Mouse (Mus musculus): Measurements from ENCODE around the gene Cdkn1b. TPM values are rescaled to one million over a fixed set of nuclear protein-coding genes. Genes with fewer than 3 reads are reported as not detected.

Cdkn1b gene
- polyA plus RNA-seq, 1 experiment from 2014 or later = 19.9 TPM

DNA sequence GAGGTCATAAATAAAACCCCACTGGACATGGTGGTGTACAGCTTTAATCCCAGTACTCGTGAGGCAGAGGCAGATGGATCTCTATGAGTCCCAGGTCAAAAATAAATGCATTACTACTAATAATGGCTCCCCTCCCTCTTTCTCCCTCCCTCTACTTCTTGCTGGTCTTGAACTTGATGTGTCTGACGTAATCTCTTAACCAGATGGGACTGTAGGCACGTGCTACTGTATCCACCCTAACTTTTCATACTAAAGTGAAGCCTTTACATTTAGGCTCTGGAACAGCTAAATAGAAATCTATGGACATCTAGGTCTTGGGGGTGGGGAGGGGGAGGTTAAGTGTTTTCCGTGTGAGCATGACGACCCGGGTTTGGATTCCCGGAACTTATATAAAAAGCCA, 10.2 kb downstream of the Cdkn1b start:
- Histone ChIP-seq H3K4me1 (ENCODE audit: control insufficient read depth, insufficient read depth, low read length) (peaks cover 14% of the 10 kb centered on the region; the same call in 1 of the 2 replicates), H3K4me3 (ENCODE audit: low read depth, low read length) (peak overlapping the region; percentile 37)

GRCm38 (mm10) chr6:134931146-134931545, 10.9 kb downstream of the Cdkn1b start:
- WGBS = 84% methylated on average over 3 of the region's 3 CpGs
- no peak for ATAC-seq (ENCODE audit: insufficient number of reproducible peaks, insufficient read depth, low FRiP score, low read depth)
- no peak overlapping the region for H3K4me3 ChIP-seq (ENCODE audit: low read depth, low read length)
- no peaks in the 10 kb centered on the region for H3K27me3 ChIP-seq (ENCODE audit: control insufficient read depth, insufficient read depth, low read length)
- no peak overlapping the region for H3K27ac ChIP-seq (ENCODE audit: low read length)
- H3K4me1 ChIP-seq (ENCODE audit: control insufficient read depth, insufficient read depth, low read length) = peaks cover 14% of the 10 kb centered on the region; the same call in 1 of the 2 replicates
- no peaks in the 10 kb centered on the region for H3K36me3 ChIP-seq (ENCODE audit: control insufficient read depth, insufficient read depth, low read length)
- no peaks in the 10 kb centered on the region for H3K9me3 ChIP-seq (ENCODE audit: control insufficient read depth, low read depth, low read length)
- peak overlapping the region; percentile 94; the same call in 1 of the 2 replicates for H3K4me2 ChIP-seq (replicated peaks; ENCODE audit: low read depth, low read length)
- no peak overlapping the region for H3K9ac ChIP-seq (replicated peaks; ENCODE audit: low read depth, low read length)

More for the DNA sequence above, 10.2 kb downstream of the Cdkn1b start:
- WGBS = 79% methylated on average over 7 of the region's 7 CpGs
- Histone ChIP-seq H3K4me2 (replicated peaks; ENCODE audit: low read depth, low read length) (peak overlapping the region; percentile 94), H3K9me3 (ENCODE audit: control insufficient read depth, low read depth, low read length) (no peaks in the 10 kb centered on the region), H3K27me3 (ENCODE audit: control insufficient read depth, insufficient read depth, low read length) (no peaks in the 10 kb centered on the region), H3K27ac (ENCODE audit: low read length) (no peak overlapping the region), H3K36me3 (ENCODE audit: control insufficient read depth, insufficient read depth, low read length) (no peaks in the 10 kb centered on the region), H3K9ac (replicated peaks; ENCODE audit: low read depth, low read length) (no peak overlapping the region)
- ATAC-seq (ENCODE audit: insufficient number of reproducible peaks, insufficient read depth, low FRiP score, low read depth) = no peak

DNA sequence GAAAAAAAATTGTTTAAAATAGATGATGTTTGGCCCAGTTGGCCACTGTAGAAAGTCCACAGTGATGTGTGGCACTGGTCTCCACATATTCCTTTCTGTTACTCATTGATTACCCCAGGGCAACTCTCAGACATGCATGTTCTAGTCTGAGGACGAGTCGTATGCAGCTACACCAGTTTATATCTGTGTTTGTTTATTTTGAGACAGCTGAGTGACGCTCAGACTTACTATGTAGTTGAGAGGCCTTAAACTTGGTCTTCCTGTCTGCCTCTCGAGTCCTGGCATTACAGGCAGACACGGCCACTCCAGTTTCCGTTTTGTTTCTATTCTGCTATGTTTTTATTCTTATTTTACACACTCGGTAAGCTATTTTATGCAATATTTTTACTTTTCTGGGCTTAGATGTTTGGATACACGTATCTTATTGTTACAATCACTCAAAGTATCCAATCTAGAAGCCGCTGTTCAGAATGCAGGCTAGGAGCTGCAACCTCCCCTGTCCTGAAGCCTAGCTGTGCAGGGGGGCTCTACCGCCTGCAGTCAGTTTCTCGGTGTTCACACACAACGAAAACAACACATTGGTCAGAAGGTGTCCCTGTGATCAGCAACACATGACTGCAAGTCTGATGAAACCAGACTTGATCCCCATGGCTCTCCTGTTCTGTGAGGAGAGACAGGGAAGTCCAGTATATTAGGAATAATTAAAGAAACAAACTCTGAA, 12.4 kb downstream of the Cdkn1b start:
- H3K9me3 ChIP-seq (ENCODE audit: control insufficient read depth, low read depth, low read length) = no peaks in the 10 kb centered on the region
- no peaks in the 10 kb centered on the region for H3K27me3 ChIP-seq (ENCODE audit: control insufficient read depth, insufficient read depth, low read length)
- no peak for ATAC-seq (ENCODE audit: insufficient number of reproducible peaks, insufficient read depth, low FRiP score, low read depth)
- no peak overlapping the region for H3K4me2 ChIP-seq (replicated peaks; ENCODE audit: low read depth, low read length)
- no peak overlapping the region for H3K4me3 ChIP-seq (ENCODE audit: low read depth, low read length)
- no peak overlapping the region for H3K27ac ChIP-seq (ENCODE audit: low read length)
- no peak overlapping the region for H3K9ac ChIP-seq (replicated peaks; ENCODE audit: low read depth, low read length)
- WGBS = 64% methylated on average over 12 of the region's 12 CpGs
- H3K36me3 ChIP-seq (ENCODE audit: control insufficient read depth, insufficient read depth, low read length) = no peaks in the 10 kb centered on the region
- H3K4me1 ChIP-seq (ENCODE audit: control insufficient read depth, insufficient read depth, low read length) = peaks cover 9% of the 10 kb centered on the region; the same call in 1 of the 2 replicates

GRCm38 (mm10) chr6:134933207-134933558, 13.0 kb downstream of the Cdkn1b start:
- 81% methylated on average over 2 of the region's 2 CpGs for WGBS
- no peak for ATAC-seq (ENCODE audit: insufficient number of reproducible peaks, insufficient read depth, low FRiP score, low read depth)
- H3K36me3 ChIP-seq (ENCODE audit: control insufficient read depth, insufficient read depth, low read length) = no peaks in the 10 kb centered on the region
- no peak overlapping the region for H3K9ac ChIP-seq (replicated peaks; ENCODE audit: low read depth, low read length)
- no peaks in the 10 kb centered on the region for H3K27me3 ChIP-seq (ENCODE audit: control insufficient read depth, insufficient read depth, low read length)
- H3K4me3 ChIP-seq (ENCODE audit: low read depth, low read length) = no peak overlapping the region
- no peak overlapping the region for H3K27ac ChIP-seq (ENCODE audit: low read length)
- H3K9me3 ChIP-seq (ENCODE audit: control insufficient read depth, low read depth, low read length) = no peaks in the 10 kb centered on the region
- H3K4me2 ChIP-seq (replicated peaks; ENCODE audit: low read depth, low read length) = no peak overlapping the region
- peaks cover 9% of the 10 kb centered on the region; the same call in 1 of the 2 replicates for H3K4me1 ChIP-seq (ENCODE audit: control insufficient read depth, insufficient read depth, low read length)

GRCm38 (mm10) chr6:134934305-134934704, 14.1 kb downstream of the Cdkn1b start:
- H3K4me2 ChIP-seq (replicated peaks; ENCODE audit: low read depth, low read length) = no peak overlapping the region
- no peak overlapping the region for H3K4me3 ChIP-seq (ENCODE audit: low read depth, low read length)
- H3K9me3 ChIP-seq (ENCODE audit: control insufficient read depth, low read depth, low read length) = no peaks in the 10 kb centered on the region
- H3K27ac ChIP-seq (ENCODE audit: low read length) = no peak overlapping the region
- WGBS = 91% methylated on average over 5 of the region's 5 CpGs
- H3K4me1 ChIP-seq (ENCODE audit: control insufficient read depth, insufficient read depth, low read length) = peaks cover 9% of the 10 kb centered on the region; the same call in 1 of the 2 replicates
- no peaks in the 10 kb centered on the region for H3K36me3 ChIP-seq (ENCODE audit: control insufficient read depth, insufficient read depth, low read length)
- no peak for ATAC-seq (ENCODE audit: insufficient number of reproducible peaks, insufficient read depth, low FRiP score, low read depth)
- H3K9ac ChIP-seq (replicated peaks; ENCODE audit: low read depth, low read length) = no peak overlapping the region
- no peaks in the 10 kb centered on the region for H3K27me3 ChIP-seq (ENCODE audit: control insufficient read depth, insufficient read depth, low read length)

- Histone ChIP-seq H3K4me2 (replicated peaks; ENCODE audit: low read depth, low read length) (no peak overlapping the region), H3K27ac (ENCODE audit: low read length) (no peak overlapping the region), H3K9me3 (ENCODE audit: control insufficient read depth, low read depth, low read length) (no peaks in the 10 kb centered on the region), H3K4me3 (ENCODE audit: low read depth, low read length) (no peak overlapping the region), H3K4me1 (ENCODE audit: control insufficient read depth, insufficient read depth, low read length) (0 out of 2 replicates have a peak, but pooled peaks cover 6% of the 10 kb centered on the region), H3K36me3 (ENCODE audit: control insufficient read depth, insufficient read depth, low read length) (no peaks in the 10 kb centered on the region; the same call in 1 of the 2 replicates), H3K9ac (replicated peaks; ENCODE audit: low read depth, low read length) (no peak overlapping the region), H3K27me3 (ENCODE audit: control insufficient read depth, insufficient read depth, low read length) (no peaks in the 10 kb centered on the region)
- WGBS = 83% methylated on average over 4 of the region's 4 CpGs
- ATAC-seq (ENCODE audit: insufficient number of reproducible peaks, insufficient read depth, low FRiP score, low read depth) = no peak
These were observed 19.6 kb downstream of the Cdkn1b start for GRCm38 (mm10) chr6:134939781-134940180.

DNA sequence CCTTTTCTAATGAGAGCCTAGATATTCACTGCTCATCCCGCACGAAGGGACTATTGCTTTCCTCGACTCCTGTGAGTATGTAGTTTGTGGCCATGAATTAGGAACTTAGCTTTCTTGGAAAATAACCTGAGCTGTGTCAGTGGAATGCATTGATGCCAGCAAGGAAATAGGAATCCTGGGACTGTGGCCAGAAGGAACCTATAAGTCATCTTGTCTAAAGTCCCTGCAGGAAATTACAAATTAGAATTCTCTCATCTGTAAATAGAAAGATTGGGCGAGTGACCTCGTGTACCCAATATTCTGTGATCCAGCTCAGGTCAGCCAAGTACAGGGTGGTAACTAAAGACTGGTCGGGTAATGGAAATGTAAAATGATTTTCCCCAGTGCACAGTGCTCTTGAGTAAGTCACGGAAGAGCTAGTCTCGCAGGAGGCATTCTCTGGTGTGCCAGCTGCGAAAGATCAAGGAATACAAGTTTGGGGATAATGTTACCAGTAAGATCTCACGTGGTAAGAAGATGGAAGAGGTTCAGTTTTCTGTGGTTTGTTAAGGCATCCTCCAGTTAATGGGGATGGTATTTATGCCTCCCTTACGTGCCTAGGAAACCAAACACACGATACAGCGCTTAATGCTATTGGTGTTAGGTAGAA, 23.7 kb downstream of the Cdkn1b start:
- no peak overlapping the region for H3K27ac ChIP-seq (ENCODE audit: low read length)
- ATAC-seq (ENCODE audit: insufficient number of reproducible peaks, insufficient read depth, low FRiP score, low read depth) = no peak
- no peaks in the 10 kb centered on the region; the same call in 1 of the 2 replicates for H3K36me3 ChIP-seq (ENCODE audit: control insufficient read depth, insufficient read depth, low read length)
- H3K4me1 ChIP-seq (ENCODE audit: control insufficient read depth, insufficient read depth, low read length) = 0 out of 2 replicates have a peak, but pooled peaks cover 6% of the 10 kb centered on the region
- 57% methylated on average over 13 of the region's 13 CpGs for WGBS
- no peak overlapping the region for H3K4me3 ChIP-seq (ENCODE audit: low read depth, low read length)
- H3K9ac ChIP-seq (replicated peaks; ENCODE audit: low read depth, low read length) = no peak overlapping the region
- H3K9me3 ChIP-seq (ENCODE audit: control insufficient read depth, low read depth, low read length) = no peaks in the 10 kb centered on the region
- H3K4me2 ChIP-seq (replicated peaks; ENCODE audit: low read depth, low read length) = no peak overlapping the region
- no peaks in the 10 kb centered on the region for H3K27me3 ChIP-seq (ENCODE audit: control insufficient read depth, insufficient read depth, low read length)

DNA sequence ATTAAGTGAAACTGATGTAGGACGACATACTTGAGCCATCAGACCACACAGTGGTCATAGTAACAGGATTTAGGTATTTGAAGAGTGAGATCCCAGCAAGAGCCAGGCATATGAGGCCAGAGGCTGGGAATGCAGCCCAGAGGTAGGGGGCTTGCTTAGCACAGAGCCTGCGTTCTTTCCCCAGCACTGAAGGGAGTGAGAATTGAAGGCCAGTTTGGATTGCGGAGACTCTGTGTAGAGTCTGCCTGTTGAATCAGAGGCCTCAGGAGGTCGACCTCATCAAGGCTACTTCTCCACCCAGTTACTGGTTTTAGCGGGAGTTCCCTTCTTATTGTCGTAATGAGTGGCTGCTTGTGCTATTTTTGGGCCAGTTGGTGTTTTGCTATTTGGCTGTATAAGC, 25.9 kb downstream of the Cdkn1b start:
- H3K36me3 ChIP-seq (ENCODE audit: control insufficient read depth, insufficient read depth, low read length) = no peaks in the 10 kb centered on the region; the same call in 1 of the 2 replicates
- no peak overlapping the region for H3K27ac ChIP-seq (ENCODE audit: low read length)
- WGBS = 72% methylated on average over 6 of the region's 6 CpGs
- H3K4me2 ChIP-seq (replicated peaks; ENCODE audit: low read depth, low read length) = no peak overlapping the region
- H3K27me3 ChIP-seq (ENCODE audit: control insufficient read depth, insufficient read depth, low read length) = no peaks in the 10 kb centered on the region
- no peak overlapping the region for H3K4me3 ChIP-seq (ENCODE audit: low read depth, low read length)
- no peak overlapping the region for H3K9ac ChIP-seq (replicated peaks; ENCODE audit: low read depth, low read length)
- no peak for ATAC-seq (ENCODE audit: insufficient number of reproducible peaks, insufficient read depth, low FRiP score, low read depth)
- 0 out of 2 replicates have a peak, but pooled peaks cover 6% of the 10 kb centered on the region for H3K4me1 ChIP-seq (ENCODE audit: control insufficient read depth, insufficient read depth, low read length)
- no peaks in the 10 kb centered on the region for H3K9me3 ChIP-seq (ENCODE audit: control insufficient read depth, low read depth, low read length)

Measured in stomach, embryonic 14.5 days (tissue).